8 mouse cellular contexts compared by ENCODE assay signal in the genomic region with DNA sequence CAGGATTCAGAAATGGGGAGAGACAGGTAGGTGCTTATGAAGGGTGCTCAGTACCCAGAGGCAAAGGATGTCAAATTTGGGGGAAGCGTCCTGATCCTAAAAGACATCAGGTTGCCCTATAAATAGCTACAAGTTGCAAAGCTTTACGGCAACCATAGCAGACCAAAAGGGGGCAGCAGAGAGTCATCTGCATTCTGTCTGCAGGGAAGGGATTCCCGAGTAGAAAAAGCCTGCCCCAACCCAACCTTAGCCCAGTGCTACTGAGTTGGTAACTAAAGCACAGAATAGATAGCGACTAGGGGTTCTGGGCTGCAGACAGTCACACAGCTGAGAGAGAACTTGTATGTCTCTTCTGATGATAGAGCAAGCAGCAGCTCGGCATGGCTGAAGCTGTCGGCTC. TPM values are rescaled to one million over a fixed set of nuclear protein-coding genes. Genes with fewer than 3 reads are reported as not detected.
DNase-seq lines count a peak whose midpoint lies in the region; ATAC-seq and TF ChIP-seq lines count a peak whose summit lies in the region.

No protein-coding gene starts in this region.

- peak; percentile 94 for TF ChIP-seq CTCF in lung, postnatal 0 days (IDR thresholded peaks at IDR 0.05)

- H3K27ac ChIP-seq in ES-E14 (ENCODE audit: insufficient read depth, low read depth, low read length, poor library complexity, severe bottlenecking), result no peak overlapping the region
- no peak overlapping the region for H3K27ac ChIP-seq in lung, postnatal 0 days (ENCODE audit: low read length)

- H3K27me3 ChIP-seq in lung, postnatal 0 days (replicated peaks; ENCODE audit: insufficient read depth, low read length), result no peaks in the 10 kb centered on the region

- intact Hi-C loops in heart, postnatal 10 days (cut with DNase I), result loop anchor here (1.0 to 2.0 kb wide), 3 partner anchors 41 to 462 kb away; no protein-coding TSS in a partner anchor

- no peak for TF ChIP-seq EP300 in lung, postnatal 0 days (IDR thresholded peaks at IDR 0.05)

- H3K9me3 ChIP-seq in ES-E14 (ENCODE audit: control insufficient read depth, insufficient read depth, low read depth, low read length), result no peaks in the 10 kb centered on the region
- H3K9me3 ChIP-seq in lung, postnatal 0 days (ENCODE audit: low read length), result no peaks in the 10 kb centered on the region

- WGBS in lung, postnatal 0 days, result 31% methylated on average over 6 of the region's 6 CpGs

- H3K9ac ChIP-seq in ES-E14 (ENCODE audit: insufficient read depth, low read depth, low read length, poor library complexity, severe bottlenecking), result no peak overlapping the region
- no peak overlapping the region for H3K9ac ChIP-seq in lung, postnatal 0 days (replicated peaks; ENCODE audit: low read depth)

- in situ Hi-C loops in ES-E14 (cut with MboI; ENCODE audit: low sequenced_read_pairs in 2 of 2, unreplicated experiment in 2 of 2), result loop anchor here in 1 of 2 experiments (10.0 kb wide), 1 partner anchor 469 kb away; no protein-coding TSS in a partner anchor

- peak; percentile 72 for DNase-seq in ES-E14 (ENCODE audit: low read depth, low spot score)
- DNase-seq in brain, embryonic 18.5 days (ENCODE audit: low read depth, low spot score), result peak; percentile 26
- peak; percentile 85 to 91 for DNase-seq in heart, postnatal 10 days
- peak; percentile 49 to 89 for DNase-seq in layer of hippocampus, adult 18-20 months (ENCODE audit: low spot score in 2 of 2)
- peak; percentile 72 for DNase-seq in lung, postnatal 0 days (ENCODE audit: low spot score)
- DNase-seq in ovary, postnatal 14 days (ENCODE audit: low spot score), result peak; percentile 77
- peak; percentile 81 for DNase-seq in thymus, postnatal 4 days

- peaks cover 3% of the 10 kb centered on the region; the same call in 1 of the 2 replicates for H3K36me3 ChIP-seq in ES-E14 (ENCODE audit: control insufficient read depth, insufficient read depth, low read length, poor library complexity, severe bottlenecking)
- H3K36me3 ChIP-seq in lung, postnatal 0 days (ENCODE audit: insufficient read depth, low read length), result 0 out of 2 replicates have a peak, but pooled peaks cover 3% of the 10 kb centered on the region

- H3K4me1 ChIP-seq in ES-E14 (ENCODE audit: control insufficient read depth in 2 of 2, insufficient read depth in 2 of 2, low read length in 2 of 2, poor library complexity in 1 of 2), result no peaks in the 10 kb centered on the region
- H3K4me1 ChIP-seq in lung, postnatal 0 days (ENCODE audit: insufficient read depth, low read depth, low read length), result no peaks in the 10 kb centered on the region

- no peak overlapping the region for H3K4me3 ChIP-seq in ES-E14 (ENCODE audit: insufficient read depth in 1 of 2, low read depth in 1 of 2, low read length in 2 of 2, poor library complexity in 1 of 2, severe bottlenecking in 1 of 2)
- H3K4me3 ChIP-seq in lung, postnatal 0 days (ENCODE audit: low read depth, low read length), result no peak overlapping the region

- ATAC-seq in erythroid progenitor cell, adult 5-6 weeks (replicated peaks; ENCODE audit: low FRiP score, poor library complexity, severe bottlenecking), result peak; percentile 52; the same call in 1 of the 2 replicates
- peak; percentile 62; the same call in 1 of the 2 replicates for ATAC-seq in lung, postnatal 0 days

- no peak overlapping the region for H3K4me2 ChIP-seq in lung, postnatal 0 days (replicated peaks; ENCODE audit: low read depth, low read length)

TF ChIP-seq in ES-E14, 5 proteins besides CTCF, POLR2A, EP300 and RAD21:
- no peak for TF ChIP-seq HCFC1 (IDR thresholded peaks at IDR 0.05; ENCODE audit: borderline replicate concordance, insufficient read depth, low read length)
- TF ChIP-seq ZNF384 (IDR thresholded peaks at IDR 0.05; ENCODE audit: low read depth, low read length), result no peak
- no peak for TF ChIP-seq CHD2 (IDR thresholded peaks at IDR 0.05; ENCODE audit: low read depth, low read length)
- TF ChIP-seq ZC3H11A (IDR thresholded peaks at IDR 0.05; ENCODE audit: borderline replicate concordance, low read depth, low read length), result peak; percentile 57; the same call in 1 of the 2 replicates

RNA-seq across cellular contexts. Expression of a gene that starts 31.0 kb away (rescaled TPM):
- total RNA-seq in ES-E14 (2012; rRNA removed), result 34.5 and 35.4 TPM in 2 replicates
- 1.8 TPM in 1 of 2 replicates, not detected in the other for total RNA-seq in erythroid progenitor cell, adult 5-6 weeks (2015; ENCODE audit: low replicate concordance)
- total RNA-seq in erythroid progenitor cell, adult 5-6 weeks (2017; ENCODE audit: low replicate concordance), result 1.0 and 1.7 TPM in 2 replicates
- total RNA-seq in heart, postnatal 10 days (2021), result 10 to 100 TPM; 43.8 to 47.1 TPM
- 10 to 100 TPM; 26.5 to 29.9 TPM for total RNA-seq in layer of hippocampus, adult 18-20 months (2021)
- 19.2 and 20.4 TPM in 2 replicates for polyA plus RNA-seq in lung, postnatal 0 days (2015; fragmentation: Nextera tagmentation; extraction: Ambion mirVana)

RNA-seq across cellular contexts. Expression of a gene that starts 31.0 kb away (rescaled TPM):
- total RNA-seq in ES-E14 (2012; rRNA removed), result 18.2 and 24.6 TPM in 2 replicates
- 6.5 and 8.4 TPM in 2 replicates for total RNA-seq in erythroid progenitor cell, adult 5-6 weeks (2015; ENCODE audit: low replicate concordance)
- total RNA-seq in erythroid progenitor cell, adult 5-6 weeks (2017; ENCODE audit: low replicate concordance), result 7.0 and 13.6 TPM in 2 replicates
- 10 to 100 TPM; 38.8 to 43.6 TPM for total RNA-seq in heart, postnatal 10 days (2021)
- 10 to 100 TPM; 28.9 to 30.1 TPM for total RNA-seq in layer of hippocampus, adult 18-20 months (2021)
- polyA plus RNA-seq in lung, postnatal 0 days (2015; fragmentation: Nextera tagmentation; extraction: Ambion mirVana), result 22.9 and 25.3 TPM in 2 replicates

Comparison
In these comparisons a context has a peak if more than half of its experiments do, and no peak if none do; other contexts are left out.
1. DNase-seq: peak in every context shown above with its lines; median percentile 88 in heart, postnatal 10 days; 81 in thymus, postnatal 4 days; 77 in ovary, postnatal 14 days; 72 in ES-E14; 72 in lung, postnatal 0 days; 69 in layer of hippocampus, adult 18-20 months; 26 in brain, embryonic 18.5 days.
2. RNA of a gene that starts 31.0 kb away (total RNA-seq): 43.8 to 47.1 TPM in heart, postnatal 10 days, 34.5 to 35.4 TPM in ES-E14 and 26.5 to 29.9 TPM in layer of hippocampus, adult 18-20 months; 1.0 to 1.8 TPM in erythroid progenitor cell, adult 5-6 weeks; every median in the first group is over 4 times any median in the second.